Comparison of ENCODE assay signal across 9 mouse cellular contexts in genomic region chr6:148705711-148706110, GRCm38 (mm10).
A peak's percentile ranks its signal among the peaks of the same experiment; 100 is the strongest.
DNase-seq lines count a peak whose midpoint lies in the region; ATAC-seq and TF ChIP-seq lines count a peak whose summit lies in the region.
"Had no signal": no experiment of that assay in that cellular context is flagged by ENCODE, and none has a peak within 500 bp of the region (broad histone marks: within the 10 kb centered on the region; RNA-seq: fewer than 3 reads in every experiment).

No protein-coding gene starts in this region.

- no peaks in the 10 kb centered on the region for H3K4me1 ChIP-seq in hindbrain, postnatal 0 days (ENCODE audit: insufficient read depth, low read length)
- H3K4me1 ChIP-seq in hindbrain, embryonic 13.5 days (replicated peaks) = no peaks in the 10 kb centered on the region
- no peaks in the 10 kb centered on the region for H3K4me1 ChIP-seq in hindbrain, embryonic 16.5 days (ENCODE audit: control insufficient read depth, insufficient read depth, low read depth, low read length)
- H3K4me1 ChIP-seq: embryonic facial prominence, embryonic 15.5 days had no signal

- H3K9ac ChIP-seq in hindbrain, postnatal 0 days (replicated peaks; ENCODE audit: low read length) = no peak overlapping the region
- no peak overlapping the region for H3K9ac ChIP-seq in hindbrain, embryonic 13.5 days
- H3K9ac ChIP-seq in hindbrain, embryonic 16.5 days (ENCODE audit: low read depth, low read length) = no peak overlapping the region
- H3K9ac ChIP-seq: embryonic facial prominence, embryonic 15.5 days had no signal

- no peaks in the 10 kb centered on the region for H3K36me3 ChIP-seq in hindbrain, postnatal 0 days (ENCODE audit: insufficient read depth, low read length)
- no peaks in the 10 kb centered on the region for H3K36me3 ChIP-seq in hindbrain, embryonic 13.5 days
- H3K36me3 ChIP-seq in hindbrain, embryonic 16.5 days (ENCODE audit: control insufficient read depth, insufficient read depth, low read length) = no peaks in the 10 kb centered on the region
- H3K36me3 ChIP-seq: embryonic facial prominence, embryonic 15.5 days had no signal

- no peaks in the 10 kb centered on the region for H3K9me3 ChIP-seq in hindbrain, postnatal 0 days (ENCODE audit: low read length)
- no peaks in the 10 kb centered on the region for H3K9me3 ChIP-seq in hindbrain, embryonic 13.5 days
- H3K9me3 ChIP-seq in hindbrain, embryonic 16.5 days (ENCODE audit: control insufficient read depth, low read length) = no peaks in the 10 kb centered on the region
- H3K9me3 ChIP-seq: embryonic facial prominence, embryonic 15.5 days had no signal

- H3K4me3 ChIP-seq in hindbrain, postnatal 0 days (ENCODE audit: low read length) = no peak overlapping the region
- no peak overlapping the region for H3K4me3 ChIP-seq in hindbrain, embryonic 13.5 days
- no peak overlapping the region for H3K4me3 ChIP-seq in hindbrain, embryonic 16.5 days (ENCODE audit: low read length)
- H3K4me3 ChIP-seq: embryonic facial prominence, embryonic 15.5 days had no signal

- WGBS in hindbrain, postnatal 0 days = 41% methylated on average over 2 of the region's 2 CpGs
- WGBS in hindbrain, embryonic 13.5 days = 39% methylated on average over 2 of the region's 2 CpGs
- WGBS in hindbrain, embryonic 16.5 days = 26% methylated on average over 2 of the region's 2 CpGs

- no peaks in the 10 kb centered on the region for H3K27me3 ChIP-seq in hindbrain, postnatal 0 days (ENCODE audit: insufficient read depth, low read length)
- H3K27me3 ChIP-seq in hindbrain, embryonic 13.5 days = no peaks in the 10 kb centered on the region
- H3K27me3 ChIP-seq in hindbrain, embryonic 16.5 days (replicated peaks; ENCODE audit: control insufficient read depth, insufficient read depth, low read length) = no peaks in the 10 kb centered on the region
- H3K27me3 ChIP-seq: embryonic facial prominence, embryonic 15.5 days had no signal

- no peak overlapping the region for H3K27ac ChIP-seq in hindbrain, postnatal 0 days
- no peak overlapping the region for H3K27ac ChIP-seq in hindbrain, embryonic 13.5 days
- no peak overlapping the region for H3K27ac ChIP-seq in hindbrain, embryonic 16.5 days (ENCODE audit: low read depth, low read length)
- H3K27ac ChIP-seq: embryonic facial prominence, embryonic 15.5 days had no signal

- peak; percentile 58 for TF ChIP-seq CTCF in hindbrain, postnatal 0 days (IDR thresholded peaks at IDR 0.05; ENCODE audit: low read depth)

- no peak overlapping the region for H3K4me2 ChIP-seq in hindbrain, postnatal 0 days (ENCODE audit: low read depth, low read length)
- H3K4me2 ChIP-seq in hindbrain, embryonic 13.5 days = no peak overlapping the region
- H3K4me2 ChIP-seq in hindbrain, embryonic 16.5 days (ENCODE audit: low read length) = no peak overlapping the region
- H3K4me2 ChIP-seq: embryonic facial prominence, embryonic 15.5 days had no signal

- ATAC-seq in hindbrain, postnatal 0 days = no peak
- ATAC-seq in hindbrain, embryonic 13.5 days (ENCODE audit: low FRiP score) = no peak
- peak; percentile 94 for ATAC-seq in megakaryocyte progenitor cell, adult 5-6 weeks (replicated peaks; ENCODE audit: poor library complexity)
- no peak for ATAC-seq in activated CD4-positive, CD25-positive, alpha-beta regulatory T cell, adult 4 months
- no peak for ATAC-seq in hindbrain, embryonic 16.5 days

- peak; percentile 55 for DNase-seq in hindbrain, postnatal 0 days (ENCODE audit: low spot score)
- peak; percentile 25 for DNase-seq in CD4-positive helper T cell, adult 2 months (ENCODE audit: low read depth, low spot score)
- DNase-seq in T-cell, adult 2 months (ENCODE audit: low spot score) = peak; percentile 20
- DNase-seq in forelimb bud, embryonic 11.5 days (ENCODE audit: low read depth, low spot score) = peak; percentile 53
